Mouse (Mus musculus) limb, embryonic 13.5 days (tissue): ENCODE data around the gene Shc4. TPM values are rescaled to one million over a fixed set of nuclear protein-coding genes. Genes with fewer than 3 reads are reported as not detected.

Experiments
- ATAC-seq: fragments of 200-750 bp; cut with Nextera tagmentation; 2 replicates; pipeline ENCODE4 v1.8.0; 2017; ENCODE audit warnings: low read depth, moderate number of reproducible peaks, moderate TSS enrichment; ENCODE audit not compliant: low FRiP score
- H3K27ac ChIP-seq: fragments of 300-500 bp; sonication (generic); 2 replicates; pipeline ENCODE4 v1.5.1; 2015; ENCODE audit warnings: inconsistent platforms, mild to moderate bottlenecking, moderate library complexity
- H3K27me3 ChIP-seq: fragments of 300-500 bp; sonication (generic); 2 replicates; pipeline ENCODE4 v1.6.1; 2015; ENCODE audit warnings: mild to moderate bottlenecking, inconsistent platforms
- H3K36me3 ChIP-seq: fragments of 300-500 bp; sonication (generic); 2 replicates; pipeline ENCODE4 v1.6.1; 2015; ENCODE audit warnings: inconsistent platforms, mild to moderate bottlenecking, moderate library complexity
- H3K4me1 ChIP-seq: fragments of 300-500 bp; sonication (generic); 2 replicates; pipeline ENCODE4 v1.6.1; 2015; ENCODE audit warnings: inconsistent platforms
- H3K4me2 ChIP-seq: fragments of 300-500 bp; sonication (generic); replicated peaks from 2 replicates; pipeline ENCODE4 v1.6.1; 2015; ENCODE audit warnings: inconsistent platforms, mild to moderate bottlenecking, moderate library complexity
- H3K4me3 ChIP-seq: fragments of 300-500 bp; sonication (generic); 2 replicates; pipeline ENCODE4 v1.5.1; 2015; ENCODE audit warnings: moderate library complexity, mild to moderate bottlenecking, inconsistent platforms
- H3K9ac ChIP-seq: fragments of 300-500 bp; sonication (generic); 2 replicates; pipeline ENCODE4 v1.6.1; 2015; ENCODE audit warnings: mild to moderate bottlenecking, inconsistent platforms
- H3K9me3 ChIP-seq: fragments of 300-500 bp; sonication (generic); 2 replicates; pipeline ENCODE4 v1.6.1; 2016; ENCODE audit warnings: inconsistent platforms
- WGBS: fragments of 180-500 bp; shearing (Covaris S2); methylation state at CpG from one replicate; pipeline ENCODE4 v1.1.7; 2015; 5-methylcytosine and 5-hydroxymethylcytosine counted together
- polyA plus RNA-seq: library from polyadenylated mRNA; unstranded; fragments of >200 nt; fragmentation: Nextera tagmentation; extraction: Ambion mirVana; gene quantifications from 2 replicates; pipeline ENCODE4 v1.2.1, GENCODE M21; 2015

The Shc4 gene
- polyA plus RNA-seq, 1 experiment from 2014 or later: 1.9 TPM

DNA sequence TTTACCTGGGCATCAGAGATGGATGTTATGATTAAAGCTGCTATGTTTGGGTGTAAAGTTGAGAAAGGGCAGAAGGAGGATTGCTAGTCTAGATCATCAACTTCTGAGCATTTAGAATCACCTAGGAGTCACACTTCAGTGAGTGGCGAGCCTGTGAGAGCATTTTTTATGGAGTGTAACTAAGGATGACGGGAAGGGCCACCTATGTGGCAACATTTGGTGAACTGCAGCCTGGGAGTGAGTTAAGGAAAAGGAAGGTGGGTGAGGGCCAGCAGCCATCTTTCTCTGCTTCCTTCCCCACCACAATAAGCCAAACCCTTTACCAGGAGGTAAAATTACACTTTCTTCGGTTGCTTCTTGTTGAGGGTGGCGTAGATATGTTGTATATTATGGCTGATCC is 132.1 kb downstream of the Shc4 start:
- Histone ChIP-seq H3K27me3 (no peaks in the 10 kb centered on the region), H3K9me3 (no peaks in the 10 kb centered on the region), H3K27ac (no peak overlapping the region), H3K4me3 (no peak overlapping the region), H3K4me2 (no peak overlapping the region), H3K4me1 (no peaks in the 10 kb centered on the region), H3K9ac (no peak overlapping the region), H3K36me3 (peaks cover 72% of the 10 kb centered on the region)
- ATAC-seq: no peak
- 86% methylated on average over 4 of the region's 4 CpGs for WGBS

DNA sequence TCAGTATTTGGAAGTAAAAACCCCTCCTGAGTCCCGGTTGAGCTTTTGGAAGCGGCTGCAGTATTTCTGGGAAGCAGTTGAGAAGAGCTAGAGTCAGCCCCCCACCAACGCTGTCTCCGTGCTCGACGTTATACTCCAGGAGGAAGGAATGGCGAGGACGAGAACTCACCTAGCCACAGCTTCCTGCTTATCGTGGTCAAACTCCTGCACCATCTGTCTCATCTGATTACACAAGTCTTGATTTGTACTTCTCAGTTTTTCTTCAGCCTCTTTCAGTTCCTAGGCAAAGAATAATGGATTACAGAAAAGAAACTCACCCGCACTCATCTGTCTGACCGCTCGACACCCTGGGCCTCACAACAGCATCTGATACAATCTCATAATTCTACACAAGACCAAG is 134.7 kb downstream of the Shc4 start:
- Histone ChIP-seq H3K4me2 (no peak overlapping the region), H3K9me3 (no peaks in the 10 kb centered on the region), H3K9ac (no peak overlapping the region), H3K27ac (no peak overlapping the region), H3K27me3 (no peaks in the 10 kb centered on the region), H3K4me3 (no peak overlapping the region), H3K36me3 (peaks cover 74% of the 10 kb centered on the region), H3K4me1 (no peaks in the 10 kb centered on the region)
- WGBS: 93% methylated on average over 12 of the region's 12 CpGs
- no peak for ATAC-seq

DNA sequence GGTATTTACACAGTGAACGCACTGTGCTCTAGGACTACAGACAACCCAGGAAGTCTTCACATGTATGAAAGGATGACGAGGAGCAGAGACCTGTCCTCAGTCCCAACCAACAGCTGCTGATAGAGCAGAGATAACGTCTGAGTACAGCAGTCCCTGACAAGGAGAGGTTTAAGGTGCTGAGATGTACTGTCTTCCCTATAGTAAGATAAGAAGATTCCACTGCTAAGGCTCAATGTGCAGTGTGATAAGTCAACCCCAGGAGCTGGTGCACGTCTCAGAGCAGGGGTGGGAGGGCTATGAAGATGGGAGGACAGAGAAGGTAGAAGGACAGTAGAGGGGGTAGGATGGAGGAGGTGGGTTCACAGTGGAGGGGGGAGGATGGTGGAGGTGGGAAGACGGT is 142.9 kb downstream of the Shc4 start:
- no peaks in the 10 kb centered on the region for H3K9me3 ChIP-seq
- ATAC-seq: no peak
- H3K4me2 ChIP-seq: no peak overlapping the region
- 91% methylated on average over 5 of the region's 5 CpGs for WGBS
- H3K27me3 ChIP-seq: no peaks in the 10 kb centered on the region
- H3K27ac ChIP-seq: no peak overlapping the region
- no peak overlapping the region for H3K4me3 ChIP-seq
- no peak overlapping the region for H3K9ac ChIP-seq
- no peaks in the 10 kb centered on the region for H3K4me1 ChIP-seq
- H3K36me3 ChIP-seq: peaks cover 71% of the 10 kb centered on the region

DNA sequence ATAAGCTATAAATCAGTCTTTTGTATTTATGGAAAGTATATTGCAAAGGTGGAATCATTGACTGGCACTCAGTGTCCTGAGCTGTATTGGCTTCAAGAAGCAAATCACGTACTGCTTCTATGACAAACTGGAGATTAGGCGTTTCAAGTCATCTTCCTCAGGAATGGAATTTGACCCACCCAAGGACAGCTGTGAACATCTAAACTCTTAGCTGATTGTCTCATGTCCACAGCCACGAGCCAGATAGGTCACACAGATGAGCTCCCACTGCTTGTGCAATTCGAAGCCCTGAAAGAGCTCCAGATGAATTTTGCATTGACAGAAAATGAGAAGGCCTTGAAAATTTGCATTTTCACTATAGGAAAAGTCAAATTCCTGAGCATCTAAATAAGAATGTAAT is 146.3 kb downstream of the Shc4 start:
- H3K27ac ChIP-seq: no peak overlapping the region
- no peaks in the 10 kb centered on the region for H3K4me1 ChIP-seq
- peaks cover 68% of the 10 kb centered on the region for H3K36me3 ChIP-seq
- H3K9ac ChIP-seq: no peak overlapping the region
- H3K27me3 ChIP-seq: no peaks in the 10 kb centered on the region
- no peak overlapping the region for H3K4me3 ChIP-seq
- H3K9me3 ChIP-seq: no peaks in the 10 kb centered on the region
- H3K4me2 ChIP-seq: no peak overlapping the region
- ATAC-seq: no peak
- WGBS: 82% methylated on average over 4 of the region's 4 CpGs

Other genes with a start within 250 kb of the Shc4 start
- 0.24 and 0.25 TPM in 2 replicates for gene Gm9913, start 219.1 kb downstream of the Shc4 start, polyA plus RNA-seq
- gene Fbn1, start 216.2 kb downstream of the Shc4 start, polyA plus RNA-seq: 17.9 and 18.6 TPM in 2 replicates
- 6.4 and 6.8 TPM in 2 replicates for gene Cep152, start 99.0 kb downstream of the Shc4 start, polyA plus RNA-seq
- 243 and 263 TPM in 2 replicates for gene Eid1, start 51.1 kb downstream of the Shc4 start, polyA plus RNA-seq
- gene Secisbp2l, start 58.7 kb upstream of the Shc4 start, polyA plus RNA-seq: 20.7 and 21.8 TPM in 2 replicates
- gene Galk2, start 135.0 kb upstream of the Shc4 start, polyA plus RNA-seq: 43.7 and 44.8 TPM in 2 replicates
- gene Cops2, start 135.0 kb upstream of the Shc4 start, polyA plus RNA-seq: 86.1 and 90.3 TPM in 2 replicates